Mouse (Mus musculus): Measurements from ENCODE around the gene Hoxb2.

DNA sequence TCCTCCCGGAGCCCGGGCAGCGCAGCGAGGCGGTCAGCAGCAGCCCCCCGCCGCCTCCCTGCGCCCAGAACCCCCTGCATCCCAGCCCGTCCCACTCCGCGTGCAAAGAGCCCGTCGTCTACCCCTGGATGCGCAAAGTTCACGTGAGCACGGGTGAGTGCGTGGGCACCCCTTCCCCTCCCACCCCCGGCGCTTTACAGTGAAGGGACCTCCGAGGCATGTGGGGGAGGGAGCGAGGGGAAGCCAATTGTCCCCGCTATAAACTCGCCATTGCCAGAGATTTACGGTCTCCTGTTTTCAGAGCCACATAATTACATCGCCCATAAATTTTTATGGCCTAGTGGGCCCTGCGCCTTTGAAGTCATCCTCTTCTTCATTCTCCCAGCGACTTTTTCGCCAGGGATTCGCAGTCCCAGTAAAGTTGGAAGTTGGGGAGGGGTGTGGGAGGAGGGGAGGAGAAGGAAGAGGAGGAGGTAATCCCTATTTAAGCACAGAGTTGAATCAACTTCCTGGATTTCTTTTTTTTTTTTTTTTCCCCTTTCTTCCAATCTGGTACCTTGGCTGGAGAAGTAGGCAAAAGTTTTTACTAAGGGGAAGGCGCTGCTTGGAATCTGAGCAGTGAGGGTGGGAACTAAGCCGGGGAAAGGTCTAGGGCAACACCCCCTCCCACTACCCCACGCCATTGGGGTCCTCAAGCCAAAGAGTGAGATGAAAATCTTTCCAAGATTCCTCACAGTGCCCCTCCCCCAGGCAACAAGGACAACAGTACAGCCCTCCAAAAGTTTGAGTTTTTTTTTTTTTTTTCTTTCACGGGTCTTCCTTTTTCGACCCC lies 31.0 kb upstream of the Hoxb2 start:
- TF ChIP-seq POLR2A (IDR thresholded peaks at IDR 0.05; ENCODE audit: low read depth, low read length) (no peak), CTCF (conservative IDR thresholded peaks at IDR 0.05; ENCODE audit: insufficient read depth, insufficient read length, low read depth, low read length) (no peak)

Data from kidney, adult 2 months (tissue).